8 mouse cellular contexts compared by ENCODE assay signal in genomic region chr6:49930104-49930503, GRCm38 (mm10).
A peak's percentile ranks its signal among the peaks of the same experiment; 100 is the strongest.
DNase-seq lines count a peak whose midpoint lies in the region; ATAC-seq lines count a peak whose summit lies in the region.

No protein-coding gene starts in this region.

- peak; percentile 4 for DNase-seq in heart, adult 8-10 months (ENCODE audit: low spot score)
- no peak for DNase-seq in heart, embryonic 10.5 days (ENCODE audit: low spot score)
- DNase-seq in midbrain, embryonic 11.5 days (ENCODE audit: low spot score, missing footprints) = no peak
- DNase-seq in large intestine, adult 2 months (ENCODE audit: low read depth, low spot score) = peak; percentile 10
- DNase-seq in thymus, postnatal 4 days = peak; percentile 33
- DNase-seq in left cerebral cortex, postnatal 36 days (ENCODE audit: low spot score in 2 of 2) = no peak

- no peak overlapping the region for H3K27ac ChIP-seq in heart, embryonic 10.5 days
- no peak overlapping the region for H3K27ac ChIP-seq in midbrain, embryonic 15.5 days
- H3K27ac ChIP-seq in midbrain, embryonic 11.5 days (ENCODE audit: low read depth, low read length) = no peak overlapping the region
- H3K27ac ChIP-seq in forebrain, embryonic 15.5 days (replicated peaks) = no peak overlapping the region

- ATAC-seq in midbrain, embryonic 15.5 days (replicated peaks) = peak; percentile 70; the same call in 1 of the 2 replicates
- no peak for ATAC-seq in midbrain, embryonic 11.5 days (ENCODE audit: low FRiP score)
- no peak; the same call in 1 of the 2 replicates for ATAC-seq in forebrain, embryonic 15.5 days (replicated peaks)

- no peak overlapping the region for H3K4me2 ChIP-seq in midbrain, embryonic 15.5 days
- H3K4me2 ChIP-seq in midbrain, embryonic 11.5 days = no peak overlapping the region
- no peak overlapping the region for H3K4me2 ChIP-seq in forebrain, embryonic 15.5 days (replicated peaks)

- no peak overlapping the region for H3K9ac ChIP-seq in midbrain, embryonic 15.5 days
- H3K9ac ChIP-seq in midbrain, embryonic 11.5 days (ENCODE audit: low read length) = no peak overlapping the region
- no peak overlapping the region for H3K9ac ChIP-seq in forebrain, embryonic 15.5 days (replicated peaks)

- no peak overlapping the region for H3K4me3 ChIP-seq in heart, embryonic 10.5 days
- no peak overlapping the region for H3K4me3 ChIP-seq in midbrain, embryonic 15.5 days
- H3K4me3 ChIP-seq in midbrain, embryonic 11.5 days (ENCODE audit: low read depth, low read length) = no peak overlapping the region
- no peak overlapping the region for H3K4me3 ChIP-seq in forebrain, embryonic 15.5 days

- 54% methylated on average over 4 of the region's 4 CpGs for WGBS in heart, embryonic 10.5 days
- 50% methylated on average over 4 of the region's 4 CpGs for WGBS in midbrain, embryonic 15.5 days
- WGBS in midbrain, embryonic 11.5 days = 68% methylated on average over 4 of the region's 4 CpGs
- WGBS in large intestine, adult 2 months = 7% methylated on average over 4 of the region's 4 CpGs
- WGBS in forebrain, embryonic 15.5 days = 56% methylated on average over 4 of the region's 4 CpGs

- no peaks in the 10 kb centered on the region for H3K36me3 ChIP-seq in heart, embryonic 10.5 days
- H3K36me3 ChIP-seq in midbrain, embryonic 15.5 days (replicated peaks) = no peaks in the 10 kb centered on the region
- H3K36me3 ChIP-seq in midbrain, embryonic 11.5 days (ENCODE audit: control insufficient read depth, insufficient read depth, low read length) = no peaks in the 10 kb centered on the region
- no peaks in the 10 kb centered on the region for H3K36me3 ChIP-seq in forebrain, embryonic 15.5 days

- H3K9me3 ChIP-seq in heart, embryonic 10.5 days = no peaks in the 10 kb centered on the region
- H3K9me3 ChIP-seq in midbrain, embryonic 15.5 days = no peaks in the 10 kb centered on the region
- no peaks in the 10 kb centered on the region for H3K9me3 ChIP-seq in midbrain, embryonic 11.5 days (ENCODE audit: control insufficient read depth, low read length)
- no peaks in the 10 kb centered on the region for H3K9me3 ChIP-seq in forebrain, embryonic 15.5 days

- H3K27me3 ChIP-seq in heart, embryonic 10.5 days (ENCODE audit: insufficient read depth, poor library complexity, severe bottlenecking) = no peaks in the 10 kb centered on the region
- H3K27me3 ChIP-seq in midbrain, embryonic 15.5 days (replicated peaks) = no peaks in the 10 kb centered on the region
- no peaks in the 10 kb centered on the region for H3K27me3 ChIP-seq in midbrain, embryonic 11.5 days (ENCODE audit: control insufficient read depth, insufficient read depth, low read length)
- no peaks in the 10 kb centered on the region for H3K27me3 ChIP-seq in forebrain, embryonic 15.5 days

- intact Hi-C loops in left cerebral cortex, postnatal 36 days (cut with DNase I) = loop anchor here (5.0 to 10.0 kb wide), 3 partner anchors 182 to 615 kb away; partner anchors contain the start of gene Mpp6

- no peaks in the 10 kb centered on the region for H3K4me1 ChIP-seq in heart, embryonic 10.5 days
- H3K4me1 ChIP-seq in midbrain, embryonic 15.5 days = no peaks in the 10 kb centered on the region
- H3K4me1 ChIP-seq in midbrain, embryonic 11.5 days (ENCODE audit: control insufficient read depth, insufficient read depth, low read length) = no peaks in the 10 kb centered on the region; the same call in 1 of the 2 replicates
- H3K4me1 ChIP-seq in forebrain, embryonic 15.5 days = no peaks in the 10 kb centered on the region

Comparison
In these comparisons a context has a peak if more than half of its experiments do, and no peak if none do; other contexts are left out.
1. DNase-seq: peak in heart, adult 8-10 months (single experiment), large intestine, adult 2 months (single experiment) and thymus, postnatal 4 days (single experiment); none in heart, embryonic 10.5 days (single experiment), midbrain, embryonic 11.5 days (single experiment) and left cerebral cortex, postnatal 36 days (0 of 2).